Mouse (Mus musculus) hindbrain, embryonic 11.5 days (tissue): ENCODE data around the gene A930009A15Rik. TPM values are rescaled to one million over a fixed set of nuclear protein-coding genes. Genes with fewer than 3 reads are reported as not detected.

Experiments used
- ATAC-seq: fragments of 200-750 bp; cut with Nextera tagmentation; 2 replicates; pipeline ENCODE4 v1.8.0; 2017; ENCODE audit warnings: mild to moderate bottlenecking, moderate TSS enrichment, moderate library complexity; ENCODE audit not compliant: low FRiP score
- DNase-seq: peaks from one replicate; pipeline ENCODE4 v3.0.0-alpha.2; 2015; ENCODE audit warnings: low spot score
- H3K27ac ChIP-seq: fragments of 300-500 bp; sonication (generic); 2 replicates; pipeline ENCODE4 v1.5.1; 2014; ENCODE audit warnings: mild to moderate bottlenecking, low read depth, low read length
- H3K27me3 ChIP-seq: fragments of 300-500 bp; sonication (generic); 2 replicates; pipeline ENCODE4 v1.6.1; 2014; ENCODE audit warnings: mild to moderate bottlenecking, low read length, moderate library complexity, mixed read lengths; ENCODE audit not compliant: control insufficient read depth, insufficient read depth
- H3K36me3 ChIP-seq: fragments of 300-500 bp; sonication (generic); 2 replicates; pipeline ENCODE4 v1.6.1; 2014; ENCODE audit warnings: mild to moderate bottlenecking, low read length, moderate library complexity, mixed read lengths; ENCODE audit not compliant: control insufficient read depth, insufficient read depth
- H3K4me1 ChIP-seq: fragments of 300-500 bp; sonication (generic); replicated peaks from 2 replicates; pipeline ENCODE4 v1.6.1; 2014; ENCODE audit warnings: low read length, mixed read lengths; ENCODE audit not compliant: control insufficient read depth, insufficient read depth
- H3K4me2 ChIP-seq: fragments of 300-500 bp; sonication (generic); replicated peaks from 2 replicates; pipeline ENCODE4 v1.6.1; 2014; ENCODE audit warnings: mild to moderate bottlenecking, low read depth, low read length
- H3K4me3 ChIP-seq: fragments of 300-500 bp; sonication (generic); 2 replicates; pipeline ENCODE4 v1.5.1; 2014; ENCODE audit warnings: low read depth, low read length
- H3K9ac ChIP-seq: fragments of 300-500 bp; sonication (generic); 2 replicates; pipeline ENCODE4 v1.6.1; 2014; ENCODE audit warnings: low read depth, low read length
- H3K9me3 ChIP-seq: fragments of 300-500 bp; sonication (generic); 2 replicates; pipeline ENCODE4 v1.6.1; 2016; ENCODE audit warnings: low read length; ENCODE audit not compliant: control insufficient read depth
- WGBS: fragments of 180-500 bp; shearing (Covaris S2); extraction: QIAGEN DNeasy Blood & Tissue Kit; methylation state at CpG from one replicate; pipeline ENCODE4 v1.1.7; 2014; 5-methylcytosine and 5-hydroxymethylcytosine counted together
- polyA plus RNA-seq: library from polyadenylated mRNA; unstranded; fragments of >200 nt; fragmentation: Nextera tagmentation; extraction: Ambion mirVana; gene quantifications from 2 replicates; pipeline ENCODE4 v1.2.1, GENCODE M21; 2014

Gene A930009A15Rik
- polyA plus RNA-seq, 1 experiment from 2014 or later = 0.40 TPM

- H3K4me2 ChIP-seq = no peak overlapping the region
- H3K36me3 ChIP-seq = no peaks in the 10 kb centered on the region
- DNase-seq (no peak), ATAC-seq (no peak)
- no peak overlapping the region for H3K9ac ChIP-seq
- no peak overlapping the region for H3K27ac ChIP-seq
- no peaks in the 10 kb centered on the region for H3K9me3 ChIP-seq
- WGBS = 89% methylated on average over 3 of the region's 3 CpGs
- H3K27me3 ChIP-seq = no peaks in the 10 kb centered on the region
- no peaks in the 10 kb centered on the region for H3K4me1 ChIP-seq
- no peak overlapping the region for H3K4me3 ChIP-seq
Measured at GRCm38 (mm10) chr10:115551069-115551468, 18.7 kb upstream of the A930009A15Rik start.

GRCm38 (mm10) chr10:115553352-115554113 lies 16.3 kb upstream of the A930009A15Rik start:
- Histone ChIP-seq H3K4me1 (no peaks in the 10 kb centered on the region), H3K36me3 (no peaks in the 10 kb centered on the region), H3K4me2 (no peak overlapping the region), H3K27ac (no peak overlapping the region), H3K9ac (no peak overlapping the region), H3K27me3 (no peaks in the 10 kb centered on the region), H3K9me3 (no peaks in the 10 kb centered on the region), H3K4me3 (no peak overlapping the region)
- no peak for DNase-seq
- peak; percentile 60 for ATAC-seq
- 57% methylated on average over 11 of the region's 11 CpGs for WGBS

- H3K36me3 ChIP-seq = no peaks in the 10 kb centered on the region
- no peak overlapping the region for H3K4me2 ChIP-seq
- WGBS = 65% methylated on average over 2 of the region's 2 CpGs
Measured at GRCm38 (mm10) chr10:115555191-115555765, 14.5 kb upstream of the A930009A15Rik start.

GRCm38 (mm10) chr10:115556738-115557242 lies 13.0 kb upstream of the A930009A15Rik start:
- 17% methylated on average over 12 of the region's 12 CpGs for WGBS
- H3K9me3 ChIP-seq = no peaks in the 10 kb centered on the region
- no peak for DNase-seq
- no peak overlapping the region for H3K27ac ChIP-seq
- no peak overlapping the region for H3K4me2 ChIP-seq
- ATAC-seq = peak; percentile 71
- H3K27me3 ChIP-seq = no peaks in the 10 kb centered on the region
- H3K36me3 ChIP-seq = no peaks in the 10 kb centered on the region
- no peaks in the 10 kb centered on the region for H3K4me1 ChIP-seq
- H3K9ac ChIP-seq = no peak overlapping the region
- H3K4me3 ChIP-seq = no peak overlapping the region

More at GRCm38 (mm10) chr10:115555191-115555765, 14.5 kb upstream of the A930009A15Rik start:
- Histone ChIP-seq H3K4me1 (no peaks in the 10 kb centered on the region), H3K27me3 (no peaks in the 10 kb centered on the region), H3K9ac (no peak overlapping the region), H3K9me3 (no peaks in the 10 kb centered on the region), H3K27ac (no peak overlapping the region), H3K4me3 (no peak overlapping the region)
- DNase-seq (no peak), ATAC-seq (no peak)

- Histone ChIP-seq H3K4me1 (no peaks in the 10 kb centered on the region), H3K9ac (no peak overlapping the region), H3K27ac (no peak overlapping the region), H3K4me3 (no peak overlapping the region), H3K36me3 (no peaks in the 10 kb centered on the region), H3K9me3 (no peaks in the 10 kb centered on the region), H3K27me3 (no peaks in the 10 kb centered on the region), H3K4me2 (no peak overlapping the region)
- no peak for DNase-seq
- ATAC-seq = no peak
- WGBS = 81% methylated on average over 12 of the region's 12 CpGs
Measured at GRCm38 (mm10) chr10:115561136-115561880, 8.5 kb upstream of the A930009A15Rik start.

GRCm38 (mm10) chr10:115562911-115563686 lies 6.7 kb upstream of the A930009A15Rik start:
- Histone ChIP-seq H3K4me1 (no peaks in the 10 kb centered on the region), H3K4me2 (no peak overlapping the region), H3K9ac (no peak overlapping the region), H3K36me3 (no peaks in the 10 kb centered on the region), H3K27ac (no peak overlapping the region), H3K4me3 (no peak overlapping the region), H3K9me3 (no peaks in the 10 kb centered on the region), H3K27me3 (no peaks in the 10 kb centered on the region)
- no peak for DNase-seq
- 90% methylated on average over 4 of the region's 4 CpGs for WGBS
- no peak for ATAC-seq

GRCm38 (mm10) chr10:115563961-115564360 lies 5.8 kb upstream of the A930009A15Rik start:
- ATAC-seq = no peak

GRCm38 (mm10) chr10:115570577-115570976 lies 791 bp downstream of the A930009A15Rik start:
- DNase-seq = peak; percentile 33
- 48% methylated on average over 2 of the region's 2 CpGs for WGBS
- no peak overlapping the region for H3K4me3 ChIP-seq
- H3K4me2 ChIP-seq = no peak overlapping the region
- H3K27me3 ChIP-seq = no peaks in the 10 kb centered on the region
- H3K9ac ChIP-seq = no peak overlapping the region
- ATAC-seq = no peak; the same call in 1 of the 2 replicates
- H3K27ac ChIP-seq = peak overlapping the region; percentile 68
- H3K36me3 ChIP-seq = no peaks in the 10 kb centered on the region
- H3K9me3 ChIP-seq = no peaks in the 10 kb centered on the region
- H3K4me1 ChIP-seq = no peaks in the 10 kb centered on the region

More at GRCm38 (mm10) chr10:115563961-115564360, 5.8 kb upstream of the A930009A15Rik start:
- DNase-seq = no peak
- Histone ChIP-seq H3K4me2 (no peak overlapping the region), H3K4me1 (no peaks in the 10 kb centered on the region), H3K9me3 (no peaks in the 10 kb centered on the region), H3K4me3 (no peak overlapping the region), H3K27ac (no peak overlapping the region), H3K9ac (no peak overlapping the region), H3K27me3 (no peaks in the 10 kb centered on the region), H3K36me3 (no peaks in the 10 kb centered on the region)
- 93% methylated on average over 5 of the region's 5 CpGs for WGBS
